Mouse (Mus musculus): ENCODE measurements around the gene Kifap3. TPM values are rescaled to one million over a fixed set of nuclear protein-coding genes. Genes with fewer than 3 reads are reported as not detected.
"Not testable (repeated sequence)": the region's sequence is repeated elsewhere in the genome, so short reads cannot be mapped to it uniquely, and the experiment has no call there.

Kifap3 gene
- 36.5 and 38.6 TPM in 2 replicates for polyA plus RNA-seq (2015; fragmentation: Nextera tagmentation; extraction: Ambion mirVana)

DNA sequence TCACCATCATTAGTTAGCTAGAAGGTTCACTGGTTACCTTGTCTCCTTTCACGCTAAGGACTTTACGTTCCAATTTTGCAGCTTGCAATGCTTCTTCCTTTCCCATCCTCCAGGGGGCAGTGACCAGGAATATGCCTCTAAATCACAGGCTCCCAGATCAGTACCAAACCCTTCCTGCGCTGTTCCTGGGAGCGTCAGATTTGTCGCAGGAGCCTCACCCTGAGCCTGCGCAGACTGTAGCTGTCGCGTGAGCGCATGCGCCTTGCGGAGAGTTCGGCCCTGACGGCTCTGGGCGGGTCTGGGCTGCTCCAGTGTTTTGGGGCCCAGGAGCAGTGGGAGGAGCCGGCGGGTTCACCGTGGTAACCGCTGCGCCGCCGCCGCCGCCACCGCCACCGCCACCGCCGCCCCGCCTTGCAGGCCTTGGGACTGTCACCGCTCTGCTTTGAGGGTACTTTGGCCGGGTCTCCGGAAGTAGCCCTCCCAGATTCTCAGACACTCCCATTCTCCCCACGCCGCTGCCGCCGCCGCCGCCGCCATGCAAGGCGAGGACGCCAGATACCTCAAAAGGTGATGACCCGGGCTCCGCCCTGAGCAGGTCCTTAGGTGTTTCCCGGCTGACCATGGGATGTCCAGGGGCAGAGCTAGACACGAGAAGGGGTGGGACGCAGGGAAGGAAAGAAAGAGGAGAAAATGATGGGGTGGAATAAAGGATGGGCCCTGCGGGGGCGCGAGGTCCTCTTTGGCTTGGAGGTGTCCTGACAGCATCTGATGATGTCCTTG lies at the start of gene Kifap3:
TSS of gene Kifap3 (plus strand) at position 248 of the 780 bp plus-strand sequence.
- peak; percentile 100 for ATAC-seq (ENCODE audit: insufficient number of reproducible peaks, low FRiP score, low TSS enrichment, low read depth)
- Histone ChIP-seq H3K27me3 (no peaks in the 10 kb centered on the region), H3K4me1 (no peaks in the 10 kb centered on the region), H3K9ac (peak within 1 kb of the TSS; percentile 39), H3K4me2 (replicated peaks) (peak within 1 kb of the TSS; percentile 46), H3K9me3 (replicated peaks) (no peaks in the 10 kb centered on the region), H3K27ac (replicated peaks) (peak within 1 kb of the TSS; percentile 45; the same call in 1 of the 2 replicates), H3K36me3 (peaks cover 6% of the 10 kb centered on the region), H3K4me3 (replicated peaks) (peak within 1 kb of the TSS; percentile 59)
- under 1% methylated on average over 48 of the region's 48 CpGs for WGBS

DNA sequence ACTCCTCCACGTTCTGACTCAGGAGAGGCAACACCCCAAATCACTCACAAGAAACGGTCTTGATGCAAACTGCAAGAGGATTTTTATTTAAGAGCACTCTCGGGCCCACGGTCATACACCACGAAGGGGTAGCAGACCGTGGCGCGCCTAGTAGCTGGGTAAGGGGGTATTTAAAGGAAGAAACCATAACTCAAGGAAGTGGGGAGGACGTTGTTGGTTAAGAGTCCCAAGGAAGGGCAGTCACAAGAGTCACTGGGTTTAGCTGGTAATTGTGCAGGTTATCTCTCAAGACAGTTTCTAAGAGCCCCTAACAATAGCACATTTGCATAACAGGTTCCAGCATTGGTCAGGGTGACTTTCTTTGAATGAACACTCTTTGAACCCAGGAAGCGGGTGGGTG lies 48.2 kb upstream of the Kifap3 start:
- H3K27ac ChIP-seq (replicated peaks); H3K9ac ChIP-seq; H3K9me3 ChIP-seq (replicated peaks); H3K4me3 ChIP-seq (replicated peaks); H3K4me2 ChIP-seq (replicated peaks); ATAC-seq (ENCODE audit: insufficient number of reproducible peaks, low FRiP score, low TSS enrichment, low read depth); H3K36me3 ChIP-seq; H3K4me1 ChIP-seq; H3K27me3 ChIP-seq: not testable (repeated sequence)
- 94% methylated on average over 10 of the region's 10 CpGs for WGBS

DNA sequence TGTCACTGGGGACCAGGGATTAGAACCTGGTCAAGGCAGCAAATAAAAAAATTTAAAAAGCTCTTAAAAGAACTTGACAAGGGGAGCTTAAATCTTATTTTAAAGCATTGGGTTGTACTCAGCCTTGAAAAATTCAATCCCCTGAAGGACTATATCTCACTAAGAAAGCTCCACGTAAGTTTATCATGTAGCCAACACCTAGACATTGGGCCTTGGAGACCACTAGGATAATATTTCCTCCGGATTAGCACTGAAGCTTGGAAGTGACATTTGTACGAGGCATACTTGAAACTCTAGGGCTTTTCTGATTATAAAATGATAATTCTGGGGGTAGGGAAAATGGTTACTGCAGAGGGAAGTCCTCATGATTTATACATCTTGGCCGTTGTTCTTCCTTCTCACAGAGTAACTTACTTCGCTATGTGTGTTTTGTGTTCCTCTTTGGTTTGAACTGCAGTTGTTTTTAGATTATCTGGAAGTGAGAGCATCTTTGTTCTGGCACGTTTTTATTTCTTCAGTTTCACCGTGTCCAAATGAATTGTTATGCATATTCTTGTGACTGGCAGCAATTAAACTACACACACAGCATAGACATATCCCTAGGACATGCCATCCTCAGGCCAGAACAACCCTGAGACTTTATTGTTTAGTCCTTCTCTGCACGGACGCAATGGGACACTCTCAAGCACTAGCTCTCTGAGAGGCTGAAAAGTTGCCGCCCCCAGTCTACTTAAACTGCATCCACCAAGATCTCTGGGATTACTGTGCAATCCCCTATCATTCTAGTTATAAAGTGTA lies 42.7 kb upstream of the Kifap3 start:
- no peaks in the 10 kb centered on the region for H3K36me3 ChIP-seq
- no peaks in the 10 kb centered on the region for H3K27me3 ChIP-seq
- 56% methylated on average over 10 of the region's 10 CpGs for WGBS
- H3K4me2 ChIP-seq (replicated peaks) = no peak overlapping the region
- ATAC-seq (ENCODE audit: insufficient number of reproducible peaks, low FRiP score, low TSS enrichment, low read depth) = no peak
- no peak overlapping the region for H3K9ac ChIP-seq
- no peak overlapping the region for H3K4me3 ChIP-seq (replicated peaks)
- H3K9me3 ChIP-seq (replicated peaks) = no peaks in the 10 kb centered on the region
- H3K4me1 ChIP-seq = no peaks in the 10 kb centered on the region
- H3K27ac ChIP-seq (replicated peaks) = no peak overlapping the region

DNA sequence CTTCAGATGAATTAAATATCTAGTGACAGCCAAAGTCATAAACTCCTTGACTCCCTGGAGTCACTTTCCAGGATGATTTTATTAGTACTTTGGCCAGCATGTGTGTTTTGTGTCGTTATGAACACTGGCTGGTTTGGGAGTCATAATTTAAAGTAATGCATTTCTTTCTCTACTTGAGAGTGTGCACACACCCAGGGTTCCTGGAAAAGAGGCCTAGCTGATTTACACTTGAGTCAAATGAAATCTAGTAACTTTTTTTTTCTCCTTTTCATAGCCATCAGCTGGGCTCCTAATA lies 42.2 kb upstream of the Kifap3 start:
- H3K4me2 ChIP-seq (replicated peaks) = no peak overlapping the region
- no peak overlapping the region for H3K9ac ChIP-seq
- no peaks in the 10 kb centered on the region for H3K4me1 ChIP-seq
- no peak for ATAC-seq (ENCODE audit: insufficient number of reproducible peaks, low FRiP score, low TSS enrichment, low read depth)
- no peaks in the 10 kb centered on the region for H3K36me3 ChIP-seq
- no peaks in the 10 kb centered on the region for H3K9me3 ChIP-seq (replicated peaks)
- WGBS = 41% methylated on average over 1 of the region's 1 CpGs
- H3K4me3 ChIP-seq (replicated peaks) = no peak overlapping the region
- no peak overlapping the region for H3K27ac ChIP-seq (replicated peaks)
- H3K27me3 ChIP-seq = no peaks in the 10 kb centered on the region

DNA sequence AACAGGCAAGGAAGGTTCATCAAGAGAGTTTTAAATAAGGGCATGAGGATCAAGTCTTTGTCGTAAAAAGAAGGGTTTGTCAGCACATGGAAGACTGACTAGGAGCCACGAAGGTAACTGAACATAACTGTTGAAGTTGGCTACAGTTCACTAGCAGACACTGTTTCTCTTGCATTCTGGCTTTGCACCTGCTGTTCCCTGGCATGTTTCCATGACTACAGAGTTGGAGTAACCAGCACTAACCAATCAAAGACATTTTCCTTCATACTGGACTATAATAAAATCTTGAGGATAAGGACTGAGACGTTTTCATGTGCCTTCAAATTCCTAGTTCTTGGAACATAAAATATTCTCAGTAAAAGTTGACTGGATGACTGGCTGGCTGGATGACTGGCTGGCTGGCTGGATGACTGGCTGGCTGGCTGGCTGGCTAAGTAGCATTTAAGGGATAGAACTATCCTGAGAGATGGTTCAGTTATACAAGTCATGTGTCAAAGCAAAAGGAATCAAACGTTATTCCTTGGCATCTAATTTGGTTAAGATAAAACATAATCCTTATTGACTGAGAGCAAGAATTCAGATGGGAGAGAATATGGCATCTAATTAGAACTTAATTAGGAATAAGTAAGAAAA lies 27.9 kb upstream of the Kifap3 start:
- Histone ChIP-seq H3K9me3 (replicated peaks) (no peaks in the 10 kb centered on the region), H3K4me2 (replicated peaks) (no peak overlapping the region), H3K36me3 (no peaks in the 10 kb centered on the region), H3K27me3 (no peaks in the 10 kb centered on the region), H3K27ac (replicated peaks) (no peak overlapping the region), H3K4me3 (replicated peaks) (no peak overlapping the region), H3K9ac (no peak overlapping the region), H3K4me1 (no peaks in the 10 kb centered on the region)
- 62% methylated on average over 4 of the region's 4 CpGs for WGBS
- ATAC-seq (ENCODE audit: insufficient number of reproducible peaks, low FRiP score, low TSS enrichment, low read depth) = no peak

DNA sequence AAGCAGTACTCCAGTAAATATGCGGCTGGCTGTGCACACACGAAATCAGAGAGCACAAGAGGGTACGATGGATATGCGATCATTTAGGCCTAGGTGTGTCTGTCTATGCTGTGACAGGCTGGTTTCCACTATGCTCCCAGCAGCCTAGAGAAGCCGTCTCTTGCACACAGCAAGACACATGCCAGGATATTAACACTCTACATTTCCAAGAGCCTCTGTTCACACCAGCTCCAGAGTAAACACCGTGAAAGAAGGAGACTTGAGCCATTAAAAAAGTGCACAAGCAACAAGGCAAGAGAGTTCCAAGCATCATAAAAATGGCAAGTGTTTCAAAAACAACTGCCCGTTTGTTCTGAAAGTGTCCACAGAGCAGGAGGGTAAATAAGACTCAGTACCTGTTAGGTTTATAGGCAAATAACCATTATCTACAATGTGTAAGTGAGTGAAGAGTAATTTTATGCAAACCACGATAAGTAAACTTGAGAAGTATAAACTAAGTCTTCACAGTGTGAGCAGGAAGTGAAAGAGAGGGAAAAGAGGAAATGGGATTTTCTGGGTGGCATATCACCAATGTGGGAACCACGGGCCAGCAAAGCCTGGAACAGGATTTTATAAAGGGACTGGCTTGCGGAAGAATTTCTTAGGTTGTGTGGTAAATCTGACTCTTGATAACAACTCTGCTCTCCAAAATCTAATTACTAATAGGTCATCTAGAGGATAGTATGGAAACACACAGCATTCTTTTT lies 21.7 kb upstream of the Kifap3 start:
- 51% methylated on average over 10 of the region's 10 CpGs for WGBS
- H3K4me2 ChIP-seq (replicated peaks) = no peak overlapping the region
- ATAC-seq (ENCODE audit: insufficient number of reproducible peaks, low FRiP score, low TSS enrichment, low read depth) = no peak
- H3K4me3 ChIP-seq (replicated peaks) = no peak overlapping the region
- H3K4me1 ChIP-seq = no peaks in the 10 kb centered on the region
- H3K27ac ChIP-seq (replicated peaks) = 0 out of 2 replicates have a peak overlapping the region, but pooled peaks have one; percentile 41
- H3K27me3 ChIP-seq = no peaks in the 10 kb centered on the region
- H3K9me3 ChIP-seq (replicated peaks) = no peaks in the 10 kb centered on the region
- H3K9ac ChIP-seq = no peak overlapping the region
- no peaks in the 10 kb centered on the region for H3K36me3 ChIP-seq

DNA sequence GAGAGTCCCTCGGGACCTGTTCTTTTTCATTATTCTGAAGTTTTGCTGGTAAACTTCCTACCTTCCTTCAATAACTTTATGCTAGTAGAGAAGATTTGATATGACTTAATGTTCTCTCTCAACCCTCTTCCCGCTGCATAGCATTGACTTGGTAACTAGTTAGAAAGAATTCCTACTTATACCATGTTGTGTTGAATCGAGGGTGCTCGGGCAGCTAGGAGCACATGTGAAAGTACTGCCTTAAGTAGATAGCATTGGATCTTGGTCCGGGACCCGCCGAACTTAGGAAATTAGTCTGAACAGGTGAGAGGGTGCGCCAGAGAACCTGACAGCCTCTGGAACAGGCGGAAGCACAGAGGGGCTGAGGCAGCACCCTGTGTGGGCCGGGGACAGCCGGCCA lies 4.2 kb downstream of the Kifap3 start:
- WGBS = 94% methylated on average over 8 of the region's 11 CpGs
- not testable (repeated sequence) for H3K4me1 ChIP-seq

DNA sequence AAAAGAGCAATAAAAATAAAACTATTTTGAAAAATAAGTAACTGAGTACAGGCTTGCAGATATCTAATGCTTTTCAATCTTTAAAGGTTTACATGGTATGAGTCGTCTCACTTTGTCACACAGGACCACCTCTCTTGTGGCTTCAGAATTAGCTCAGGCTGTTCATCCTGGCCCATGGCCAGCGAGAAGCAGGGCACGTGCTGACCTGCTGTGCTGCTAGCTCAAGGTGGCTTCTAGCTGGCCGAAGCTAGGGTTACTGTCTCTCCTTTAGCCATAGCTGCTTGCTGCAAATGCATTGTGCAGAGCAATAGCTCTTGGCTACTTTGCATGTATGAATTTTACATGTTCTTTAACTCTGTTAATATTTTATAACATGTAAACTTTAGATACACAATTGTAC lies 42.0 kb downstream of the Kifap3 start:
- H3K36me3 ChIP-seq = peaks cover 8% of the 10 kb centered on the region; the same call in 1 of the 2 replicates
- no peak overlapping the region for H3K4me3 ChIP-seq (replicated peaks)
- no peak for ATAC-seq (ENCODE audit: insufficient number of reproducible peaks, low FRiP score, low TSS enrichment, low read depth)
- no peak overlapping the region for H3K9ac ChIP-seq
- H3K27ac ChIP-seq (replicated peaks) = no peak overlapping the region
- H3K4me2 ChIP-seq (replicated peaks) = no peak overlapping the region
- H3K27me3 ChIP-seq = no peaks in the 10 kb centered on the region
- 52% methylated on average over 4 of the region's 4 CpGs for WGBS
- no peaks in the 10 kb centered on the region for H3K4me1 ChIP-seq
- no peaks in the 10 kb centered on the region for H3K9me3 ChIP-seq (replicated peaks)

More for the DNA sequence above, 4.2 kb downstream of the Kifap3 start:
- H3K27ac ChIP-seq (replicated peaks); H3K9ac ChIP-seq; ATAC-seq (ENCODE audit: insufficient number of reproducible peaks, low FRiP score, low TSS enrichment, low read depth); H3K4me3 ChIP-seq (replicated peaks); H3K9me3 ChIP-seq (replicated peaks); H3K4me2 ChIP-seq (replicated peaks); H3K36me3 ChIP-seq; H3K27me3 ChIP-seq: not testable (repeated sequence)

DNA sequence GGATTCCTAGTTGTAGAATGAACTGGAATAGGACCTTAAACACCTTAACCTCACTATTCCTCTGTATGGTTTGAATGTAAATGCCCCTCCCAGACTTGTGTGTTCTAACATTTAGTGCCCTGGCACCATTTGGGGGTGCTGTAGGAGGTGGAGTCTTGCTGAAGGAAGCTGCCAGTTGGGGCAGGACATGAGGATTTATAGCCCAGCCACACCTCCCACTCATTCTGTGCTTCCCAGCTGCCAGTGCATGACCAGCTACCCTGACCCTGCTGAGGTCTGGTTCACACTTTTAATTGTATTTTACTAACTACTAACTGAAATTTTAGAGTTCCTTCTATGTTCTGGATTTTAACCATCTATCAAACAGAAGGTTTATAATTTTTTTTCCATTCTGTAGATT lies 50.1 kb downstream of the Kifap3 start:
- Histone ChIP-seq H3K9ac (no peak overlapping the region), H3K4me2 (replicated peaks) (no peak overlapping the region), H3K9me3 (replicated peaks) (no peaks in the 10 kb centered on the region), H3K4me1 (no peaks in the 10 kb centered on the region), H3K36me3 (no peaks in the 10 kb centered on the region; the same call in 1 of the 2 replicates), H3K4me3 (replicated peaks) (no peak overlapping the region), H3K27me3 (no peaks in the 10 kb centered on the region), H3K27ac (replicated peaks) (no peak overlapping the region)
- ATAC-seq (ENCODE audit: insufficient number of reproducible peaks, low FRiP score, low TSS enrichment, low read depth) = no peak

DNA sequence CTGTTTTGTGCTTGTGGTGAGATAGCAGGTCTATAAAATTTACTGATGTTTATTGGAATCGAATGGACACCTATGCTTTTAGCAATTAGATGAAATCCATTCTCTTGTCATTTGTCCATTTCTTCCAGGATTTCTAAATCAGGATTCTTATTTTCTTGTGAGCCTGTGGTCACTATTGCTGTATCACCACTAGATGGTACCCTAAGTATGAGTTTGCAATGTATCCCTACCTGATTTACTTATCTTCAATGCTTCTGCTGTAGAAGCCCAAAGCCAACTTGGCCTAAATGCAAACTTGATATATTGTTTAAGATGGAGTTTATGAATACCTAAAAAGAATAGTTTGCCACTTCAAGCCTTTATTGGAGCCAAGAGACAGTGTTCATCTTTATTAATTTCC lies 54.7 kb downstream of the Kifap3 start:
- H3K4me1 ChIP-seq = no peaks in the 10 kb centered on the region
- no peak overlapping the region for H3K4me2 ChIP-seq (replicated peaks)
- no peak for ATAC-seq (ENCODE audit: insufficient number of reproducible peaks, low FRiP score, low TSS enrichment, low read depth)
- no peak overlapping the region for H3K4me3 ChIP-seq (replicated peaks)
- H3K27ac ChIP-seq (replicated peaks) = no peak overlapping the region
- no peaks in the 10 kb centered on the region for H3K9me3 ChIP-seq (replicated peaks)
- no peak overlapping the region for H3K9ac ChIP-seq
- WGBS = 71% methylated on average over 1 of the region's 1 CpGs
- H3K27me3 ChIP-seq = no peaks in the 10 kb centered on the region
- no peaks in the 10 kb centered on the region; the same call in 1 of the 2 replicates for H3K36me3 ChIP-seq

DNA sequence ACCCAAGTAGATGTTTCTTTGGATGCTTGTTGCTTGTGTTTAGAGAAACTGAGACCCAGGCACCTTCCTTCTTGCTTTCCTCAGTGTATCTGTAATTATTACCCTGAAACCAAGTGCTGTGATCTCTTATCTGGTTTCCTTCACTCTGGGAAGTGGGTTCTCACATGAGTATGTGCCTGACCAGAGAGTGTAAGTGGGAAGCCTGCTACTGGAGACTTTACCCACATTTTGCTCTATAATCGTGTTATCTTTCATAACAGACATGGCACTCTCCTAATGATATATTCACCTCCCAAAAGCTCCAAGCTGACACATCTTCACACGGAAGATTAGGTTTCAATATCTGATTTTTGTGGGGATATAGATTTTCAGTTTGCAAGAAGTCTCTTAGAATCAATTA lies 55.7 kb downstream of the Kifap3 start:
- no peak overlapping the region for H3K27ac ChIP-seq (replicated peaks)
- H3K9ac ChIP-seq = no peak overlapping the region
- ATAC-seq (ENCODE audit: insufficient number of reproducible peaks, low FRiP score, low TSS enrichment, low read depth) = no peak
- no peak overlapping the region for H3K4me3 ChIP-seq (replicated peaks)
- no peak overlapping the region for H3K4me2 ChIP-seq (replicated peaks)
- H3K36me3 ChIP-seq = no peaks in the 10 kb centered on the region
- 80% methylated on average over 2 of the region's 2 CpGs for WGBS
- H3K9me3 ChIP-seq (replicated peaks) = no peaks in the 10 kb centered on the region
- H3K4me1 ChIP-seq = no peaks in the 10 kb centered on the region
- H3K27me3 ChIP-seq = no peaks in the 10 kb centered on the region
